Mouse (Mus musculus): ENCODE measurements at regions not wholly inside any gene's neighbourhood (a gene's known extent, or its start where the extent isn't known, plus 50 kb on each side); places are given as distances from the start of the nearest gene placed in this dataset.
A peak's percentile ranks its signal among the peaks of the same experiment; 100 is the strongest.

GRCm38 (mm10) chr11:45514415-45515271 is 337.2 kb upstream of the Clint1 start:
- Histone ChIP-seq H3K27ac (ENCODE audit: low read length) (no peak overlapping the region), H3K9ac (ENCODE audit: low read length) (no peak overlapping the region), H3K27me3 (ENCODE audit: control insufficient read depth, insufficient read depth, low read length) (no peaks in the 10 kb centered on the region), H3K4me1 (ENCODE audit: control insufficient read depth, insufficient read depth, low read length) (no peaks in the 10 kb centered on the region), H3K9me3 (replicated peaks; ENCODE audit: control insufficient read depth, low read length) (no peaks in the 10 kb centered on the region), H3K36me3 (ENCODE audit: control insufficient read depth, insufficient read depth, low read length) (no peaks in the 10 kb centered on the region), H3K4me3 (replicated peaks; ENCODE audit: low read length) (no peak overlapping the region), H3K4me2 (ENCODE audit: low read depth, low read length) (no peak overlapping the region)
- ATAC-seq (ENCODE audit: insufficient read depth, low FRiP score) = no peak
- WGBS = 60% methylated on average over 10 of the region's 10 CpGs

- Histone ChIP-seq H3K27me3 (ENCODE audit: control insufficient read depth, insufficient read depth, low read length) (no peaks in the 10 kb centered on the region), H3K4me3 (replicated peaks; ENCODE audit: low read length) (no peak overlapping the region), H3K36me3 (ENCODE audit: control insufficient read depth, insufficient read depth, low read length) (no peaks in the 10 kb centered on the region), H3K9me3 (replicated peaks; ENCODE audit: control insufficient read depth, low read length) (no peaks in the 10 kb centered on the region), H3K4me1 (ENCODE audit: control insufficient read depth, insufficient read depth, low read length) (0 out of 2 replicates have a peak, but pooled peaks cover 3% of the 10 kb centered on the region), H3K27ac (ENCODE audit: low read length) (no peak overlapping the region), H3K9ac (ENCODE audit: low read length) (no peak overlapping the region), H3K4me2 (ENCODE audit: low read depth, low read length) (no peak overlapping the region)
- no peak for ATAC-seq (ENCODE audit: insufficient read depth, low FRiP score)
- WGBS = 59% methylated on average over 6 of the region's 6 CpGs
Observed at GRCm38 (mm10) chr11:45524720-45525119, 327.1 kb upstream of the Clint1 start.

DNA sequence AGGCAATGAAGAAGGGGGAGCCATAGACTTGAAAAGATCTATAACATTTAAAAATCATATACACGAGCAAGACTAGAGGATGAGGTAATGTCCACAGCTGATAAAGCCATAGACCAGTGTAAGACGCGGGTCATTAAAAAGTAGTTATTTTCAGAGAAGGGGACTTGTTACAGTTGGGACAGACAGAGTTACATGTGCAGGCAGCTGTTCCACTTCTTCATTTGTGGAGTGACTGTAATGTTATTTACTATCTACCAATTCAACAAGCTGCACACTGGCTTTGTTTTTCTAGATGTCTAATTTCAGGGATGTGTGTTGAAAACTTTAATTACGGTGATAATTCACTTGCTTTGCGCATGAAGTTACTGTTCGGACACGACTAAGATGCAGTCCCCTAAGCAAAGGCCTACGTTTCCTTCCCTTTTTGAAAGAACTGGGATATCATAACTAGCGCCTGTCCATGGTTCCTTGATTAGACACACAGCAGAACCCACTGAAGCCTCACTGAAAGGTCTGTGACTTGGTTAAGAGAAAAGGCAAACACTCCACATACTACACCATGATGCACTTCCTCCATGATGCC is 320.7 kb upstream of the Clint1 start:
- no peak overlapping the region for H3K9ac ChIP-seq (ENCODE audit: low read length)
- H3K4me3 ChIP-seq (replicated peaks; ENCODE audit: low read length) = no peak overlapping the region
- 87% methylated on average over 9 of the region's 9 CpGs for WGBS
- ATAC-seq (ENCODE audit: insufficient read depth, low FRiP score) = no peak
- H3K36me3 ChIP-seq (ENCODE audit: control insufficient read depth, insufficient read depth, low read length) = no peaks in the 10 kb centered on the region
- H3K9me3 ChIP-seq (replicated peaks; ENCODE audit: control insufficient read depth, low read length) = no peaks in the 10 kb centered on the region
- H3K27ac ChIP-seq (ENCODE audit: low read length) = no peak overlapping the region
- peaks cover 7% of the 10 kb centered on the region for H3K4me1 ChIP-seq (ENCODE audit: control insufficient read depth, insufficient read depth, low read length)
- no peaks in the 10 kb centered on the region for H3K27me3 ChIP-seq (ENCODE audit: control insufficient read depth, insufficient read depth, low read length)
- H3K4me2 ChIP-seq (ENCODE audit: low read depth, low read length) = no peak overlapping the region

DNA sequence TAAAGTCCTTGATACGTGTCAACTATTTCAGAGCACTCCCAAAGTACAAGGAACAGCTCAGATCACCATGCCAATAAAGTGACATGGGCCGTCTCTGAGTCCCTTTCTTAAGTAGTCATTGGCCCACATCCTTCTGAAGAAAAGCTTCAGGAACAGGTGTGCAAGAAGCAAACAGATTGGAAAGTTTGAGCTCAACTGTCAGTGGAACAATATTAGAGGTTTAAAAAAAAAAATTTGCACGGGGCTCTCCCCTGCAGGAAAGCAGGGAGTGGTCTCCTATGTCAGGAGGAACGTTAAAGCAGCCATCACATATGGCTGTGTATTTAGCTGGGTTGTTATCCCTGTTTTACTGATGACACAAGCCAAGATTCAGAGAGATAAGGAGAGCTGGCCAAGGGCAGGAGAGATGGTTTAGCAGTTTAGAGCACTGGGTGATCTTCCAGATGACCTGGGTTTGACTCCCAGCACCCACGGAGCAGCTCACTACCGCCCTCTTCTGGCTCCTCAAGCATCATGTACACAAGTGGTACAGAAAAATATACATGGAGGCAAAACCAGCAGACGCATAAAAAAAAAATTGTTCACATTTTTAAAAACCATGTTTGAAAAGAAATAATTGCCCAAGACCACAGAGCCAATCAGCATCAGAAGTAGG is 318.3 kb upstream of the Clint1 start:
- peaks cover 10% of the 10 kb centered on the region for H3K4me1 ChIP-seq (ENCODE audit: control insufficient read depth, insufficient read depth, low read length)
- H3K9me3 ChIP-seq (replicated peaks; ENCODE audit: control insufficient read depth, low read length) = no peaks in the 10 kb centered on the region
- 46% methylated on average over 7 of the region's 7 CpGs for WGBS
- no peak overlapping the region for H3K9ac ChIP-seq (ENCODE audit: low read length)
- no peak for ATAC-seq (ENCODE audit: insufficient read depth, low FRiP score)
- no peaks in the 10 kb centered on the region for H3K27me3 ChIP-seq (ENCODE audit: control insufficient read depth, insufficient read depth, low read length)
- no peak overlapping the region for H3K4me2 ChIP-seq (ENCODE audit: low read depth, low read length)
- no peaks in the 10 kb centered on the region for H3K36me3 ChIP-seq (ENCODE audit: control insufficient read depth, insufficient read depth, low read length)
- H3K4me3 ChIP-seq (replicated peaks; ENCODE audit: low read length) = no peak overlapping the region
- no peak overlapping the region for H3K27ac ChIP-seq (ENCODE audit: low read length)

GRCm38 (mm10) chr11:45535501-45536025 is 316.3 kb upstream of the Clint1 start:
- H3K9ac ChIP-seq (ENCODE audit: low read length) = no peak overlapping the region
- H3K4me1 ChIP-seq (ENCODE audit: control insufficient read depth, insufficient read depth, low read length) = peaks cover 15% of the 10 kb centered on the region
- H3K27ac ChIP-seq (ENCODE audit: low read length) = peak overlapping the region; percentile 74
- H3K9me3 ChIP-seq (replicated peaks; ENCODE audit: control insufficient read depth, low read length) = no peaks in the 10 kb centered on the region
- WGBS = 34% methylated on average over 8 of the region's 8 CpGs
- no peak overlapping the region for H3K4me2 ChIP-seq (ENCODE audit: low read depth, low read length)
- no peaks in the 10 kb centered on the region for H3K36me3 ChIP-seq (ENCODE audit: control insufficient read depth, insufficient read depth, low read length)
- H3K27me3 ChIP-seq (ENCODE audit: control insufficient read depth, insufficient read depth, low read length) = no peaks in the 10 kb centered on the region
- no peak overlapping the region for H3K4me3 ChIP-seq (replicated peaks; ENCODE audit: low read length)
- ATAC-seq (ENCODE audit: insufficient read depth, low FRiP score) = peak; percentile 48; the same call in 1 of the 2 replicates

- H3K36me3 ChIP-seq (ENCODE audit: control insufficient read depth, insufficient read depth, low read length) = no peaks in the 10 kb centered on the region
- no peak overlapping the region for H3K9ac ChIP-seq (ENCODE audit: low read length)
- 65% methylated on average over 7 of the region's 7 CpGs for WGBS
- H3K4me2 ChIP-seq (ENCODE audit: low read depth, low read length) = no peak overlapping the region
- ATAC-seq (ENCODE audit: insufficient read depth, low FRiP score) = peak; percentile 48; the same call in 1 of the 2 replicates
- peak overlapping the region; percentile 30; the same call in 1 of the 2 replicates for H3K27ac ChIP-seq (ENCODE audit: low read length)
- peaks cover 15% of the 10 kb centered on the region for H3K4me1 ChIP-seq (ENCODE audit: control insufficient read depth, insufficient read depth, low read length)
- no peaks in the 10 kb centered on the region for H3K9me3 ChIP-seq (replicated peaks; ENCODE audit: control insufficient read depth, low read length)
- H3K27me3 ChIP-seq (ENCODE audit: control insufficient read depth, insufficient read depth, low read length) = no peaks in the 10 kb centered on the region
- no peak overlapping the region for H3K4me3 ChIP-seq (replicated peaks; ENCODE audit: low read length)
Observed at GRCm38 (mm10) chr11:45538011-45538410, 313.8 kb upstream of the Clint1 start.

DNA sequence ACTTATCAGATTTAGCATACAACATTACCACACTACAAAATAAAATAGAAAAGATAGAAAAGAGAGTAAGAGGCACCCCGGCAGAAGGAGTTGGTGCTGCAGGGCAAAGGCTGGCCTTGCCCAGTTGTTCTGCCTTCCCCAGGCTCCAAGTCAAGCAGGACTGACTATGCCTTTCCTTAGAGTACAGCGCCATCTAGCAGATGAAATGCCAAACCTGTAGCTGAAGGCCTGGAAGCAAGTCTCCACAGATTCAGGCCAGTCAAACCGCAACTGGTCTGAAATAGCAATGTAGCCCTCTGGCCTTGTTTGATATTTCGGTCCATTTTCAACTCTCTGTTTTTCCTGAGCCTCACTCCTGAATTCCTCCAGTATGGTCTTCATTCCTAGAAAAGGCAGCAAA is 312.4 kb upstream of the Clint1 start:
- WGBS = 45% methylated on average over 4 of the region's 4 CpGs
- Histone ChIP-seq H3K27me3 (ENCODE audit: control insufficient read depth, insufficient read depth, low read length) (no peaks in the 10 kb centered on the region), H3K36me3 (ENCODE audit: control insufficient read depth, insufficient read depth, low read length) (no peaks in the 10 kb centered on the region), H3K4me1 (ENCODE audit: control insufficient read depth, insufficient read depth, low read length) (peaks cover 15% of the 10 kb centered on the region), H3K4me3 (replicated peaks; ENCODE audit: low read length) (no peak overlapping the region), H3K9ac (ENCODE audit: low read length) (no peak overlapping the region), H3K4me2 (ENCODE audit: low read depth, low read length) (no peak overlapping the region), H3K27ac (ENCODE audit: low read length) (no peak overlapping the region), H3K9me3 (replicated peaks; ENCODE audit: control insufficient read depth, low read length) (no peaks in the 10 kb centered on the region)
- peak; percentile 71; the same call in 1 of the 2 replicates for ATAC-seq (ENCODE audit: insufficient read depth, low FRiP score)

DNA sequence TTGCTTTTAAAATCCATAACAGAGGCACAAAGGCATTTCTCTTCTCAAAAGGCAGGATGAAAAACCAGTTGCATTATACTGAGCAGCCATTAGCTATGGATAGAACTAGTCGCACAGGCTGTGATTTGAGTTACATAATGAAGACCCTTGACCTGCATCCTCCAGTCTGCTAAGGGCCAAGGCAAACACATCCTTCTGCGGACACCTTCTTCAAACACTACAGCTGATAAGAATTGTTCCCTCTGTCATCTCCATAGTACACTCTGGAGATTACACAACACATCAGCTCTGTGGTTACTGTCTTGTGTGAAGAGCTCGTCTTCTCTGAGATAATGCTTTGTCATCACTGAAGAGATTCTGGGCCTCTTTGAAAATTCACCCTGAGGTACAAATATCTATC is 307.3 kb upstream of the Clint1 start:
- no peak overlapping the region for H3K9ac ChIP-seq (ENCODE audit: low read length)
- 74% methylated on average over 3 of the region's 3 CpGs for WGBS
- H3K27ac ChIP-seq (ENCODE audit: low read length) = no peak overlapping the region
- no peaks in the 10 kb centered on the region for H3K27me3 ChIP-seq (ENCODE audit: control insufficient read depth, insufficient read depth, low read length)
- H3K4me2 ChIP-seq (ENCODE audit: low read depth, low read length) = no peak overlapping the region
- H3K36me3 ChIP-seq (ENCODE audit: control insufficient read depth, insufficient read depth, low read length) = no peaks in the 10 kb centered on the region
- H3K9me3 ChIP-seq (replicated peaks; ENCODE audit: control insufficient read depth, low read length) = no peaks in the 10 kb centered on the region
- no peak overlapping the region for H3K4me3 ChIP-seq (replicated peaks; ENCODE audit: low read length)
- H3K4me1 ChIP-seq (ENCODE audit: control insufficient read depth, insufficient read depth, low read length) = no peaks in the 10 kb centered on the region
- no peak for ATAC-seq (ENCODE audit: insufficient read depth, low FRiP score)

All from stomach, embryonic 16.5 days (tissue).